Mouse (Mus musculus) colon, adult 2 months (tissue): ENCODE results near the gene Slc15a4. TPM values are rescaled to one million over a fixed set of nuclear protein-coding genes. Genes with fewer than 3 reads are reported as not detected.

ENCODE experiments used
- polyA plus RNA-seq: library from polyadenylated mRNA; depleted of rRNA; stranded (reverse); fragments of >200 nt; gene quantifications from 2 replicates; pipeline ENCODE4 v1.2.3, GENCODE M21; 2012; rRNA removed

Slc15a4 gene
- 28.6 and 28.9 TPM in 2 replicates for polyA plus RNA-seq

DNA sequence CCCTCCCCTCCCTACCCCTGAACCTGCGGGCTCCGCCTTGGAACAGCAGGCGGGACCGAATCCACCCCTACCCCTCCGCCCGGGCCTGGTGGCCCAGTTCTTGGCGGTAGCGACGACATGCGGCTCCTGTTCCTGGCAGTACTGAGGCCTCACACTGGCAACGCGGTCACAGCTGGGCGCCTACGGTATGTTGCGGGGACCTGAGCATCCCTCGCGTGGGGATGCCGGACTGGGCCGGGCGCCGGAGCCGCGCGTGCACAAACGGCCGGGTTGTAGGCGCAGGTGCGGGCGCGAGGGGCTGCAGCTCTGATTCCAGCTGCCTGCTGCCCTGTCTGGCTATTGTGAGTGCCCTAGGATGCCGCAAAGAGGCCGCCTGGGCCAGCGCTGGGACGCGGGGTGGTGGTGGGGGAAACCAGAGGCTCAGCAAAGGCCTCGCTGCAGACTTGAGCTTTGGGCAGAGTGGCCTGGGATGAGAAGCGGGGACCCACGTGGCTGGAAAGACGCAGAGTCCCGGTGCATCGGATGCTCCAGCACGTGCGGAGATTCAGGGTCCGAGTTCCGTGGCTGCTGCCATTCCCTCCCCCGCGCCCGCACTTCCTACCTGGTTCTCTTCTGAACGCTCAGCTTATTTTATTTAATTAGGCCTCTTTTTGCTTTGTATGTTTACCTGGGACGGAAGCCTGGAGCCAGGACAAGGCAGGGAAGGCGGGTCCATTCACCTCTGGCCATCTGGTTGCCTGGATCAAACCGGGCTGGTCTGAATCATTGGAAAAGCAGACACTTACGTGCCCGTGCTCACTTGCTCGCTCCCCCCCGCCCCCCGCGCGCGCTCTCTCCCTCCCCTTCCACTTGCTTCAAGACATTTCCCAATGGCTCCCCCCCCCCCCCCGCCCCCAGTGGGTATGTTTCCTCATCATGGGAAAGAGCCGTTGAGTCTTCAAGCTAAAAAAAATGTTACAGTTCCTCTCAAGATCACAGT, at the start of gene Slc15a4, which contains the start of gene Glt1d1:
TSS of gene Slc15a4 (minus strand) at position 731 of the 979 bp plus-strand sequence.
TSS of gene Glt1d1 (plus strand) at position 96 of the 979 bp plus-strand sequence.

Other genes starting within 250 kb of the Slc15a4 start
- gene Glt1d1, start 635 bp downstream of the Slc15a4 start, polyA plus RNA-seq = 4.9 and 5.5 TPM in 2 replicates